Comparison of ENCODE assay signal across 18 mouse cellular contexts in the genomic region with DNA sequence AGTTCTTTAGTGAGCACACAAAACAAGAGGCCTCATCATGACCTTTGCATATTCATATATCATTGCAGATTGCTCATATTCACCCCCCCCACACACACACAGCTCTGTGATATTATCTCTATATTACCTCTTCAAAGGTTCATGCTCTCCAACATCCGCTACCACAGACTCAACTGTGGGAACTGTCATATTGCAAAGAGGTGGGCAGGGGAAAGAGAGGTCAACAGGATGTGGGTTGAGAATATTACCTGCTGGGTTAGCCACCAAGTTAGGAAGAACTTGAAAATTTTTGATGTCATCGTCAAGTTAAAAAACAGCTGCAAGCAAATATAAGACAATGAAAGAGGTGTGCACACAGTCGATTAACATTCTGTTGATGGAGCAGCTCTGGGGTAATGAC. TPM values are rescaled to one million over a fixed set of nuclear protein-coding genes. Genes with fewer than 3 reads are reported as not detected.
"Had no signal": no experiment of that assay in that cellular context is flagged by ENCODE, and none has a peak within 500 bp of the region (broad histone marks: within the 10 kb centered on the region; RNA-seq: fewer than 3 reads in every experiment).

No protein-coding gene starts in this region.

RNA-seq across cellular contexts. Expression of gene Art2b, which starts 4.5 kb away (rescaled TPM):
- total RNA-seq: layer of hippocampus, adult 2 months; layer of hippocampus, postnatal 25 days; left cerebral cortex, adult 18-20 months; left cerebral cortex, postnatal 25 days had no signal
- polyA plus RNA-seq: kidney, embryonic 14.5 days; kidney, postnatal 0 days; limb, embryonic 10.5 days; limb, embryonic 13.5 days; liver, embryonic 15.5 days; lung, embryonic 15.5 days; midbrain, embryonic 10.5 days; midbrain, embryonic 13.5 days; midbrain, embryonic 16.5 days; myocyte; neural tube, embryonic 12.5 days; neural tube, embryonic 15.5 days; stomach, embryonic 14.5 days; stomach, postnatal 0 days had no signal
